Mouse (Mus musculus): ENCODE data around the gene Slc26a10. TPM values are rescaled to one million over a fixed set of nuclear protein-coding genes. Genes with fewer than 3 reads are reported as not detected.
A peak's percentile ranks its signal among the peaks of the same experiment; 100 is the strongest.

Slc26a10 gene
- polyA plus RNA-seq, 1 experiment from 2014 or later, result 17.4 TPM

GRCm38 (mm10) chr10:127188079-127188453 lies 7.6 kb upstream of the Slc26a10 start:
- Histone ChIP-seq H3K9me3 (ENCODE audit: control insufficient read depth, low read length) (no peaks in the 10 kb centered on the region), H3K36me3 (ENCODE audit: control insufficient read depth, insufficient read depth, low read length) (peaks cover 28% of the 10 kb centered on the region), H3K27ac (replicated peaks in 1 of 2; ENCODE audit: control insufficient read depth in 1 of 2, insufficient read depth in 1 of 2, low read depth in 2 of 2, low read length in 2 of 2) (peak overlapping the region in 1 of 2 experiments; percentile 61; a peak in 2 of 4 replicates), H3K4me1 (ENCODE audit: control insufficient read depth in 2 of 2, insufficient read depth in 2 of 2, low read length in 2 of 2) (peaks cover 0 to 18% of the 10 kb centered on the region in 2 experiments; a peak in 3 of 4 replicates), H3K9ac (ENCODE audit: low read length) (peak overlapping the region; percentile 80), H3K27me3 (ENCODE audit: control insufficient read depth, insufficient read depth, low read length) (peaks cover 23% of the 10 kb centered on the region), H3K4me3 (ENCODE audit: control insufficient read depth in 1 of 2, insufficient read depth in 1 of 2, low read depth in 1 of 2, low read length in 2 of 2) (peak overlapping the region; percentile 60 to 66), H3K4me2 (ENCODE audit: low read length) (peak overlapping the region; percentile 87)
- WGBS, result under 1% methylated on average over 15 of the region's 21 CpGs
- no peak for ATAC-seq (ENCODE audit: insufficient number of reproducible peaks, insufficient read depth, low FRiP score, low read depth)

- Histone ChIP-seq H3K4me3 (ENCODE audit: control insufficient read depth in 1 of 2, insufficient read depth in 1 of 2, low read depth in 1 of 2, low read length in 2 of 2) (peak overlapping the region in 1 of 2 experiments; percentile 66; a peak in 2 of 4 replicates), H3K4me1 (ENCODE audit: control insufficient read depth in 2 of 2, insufficient read depth in 2 of 2, low read length in 2 of 2) (peaks cover 0 to 18% of the 10 kb centered on the region in 2 experiments; a peak in 3 of 4 replicates), H3K9ac (ENCODE audit: low read length) (peak overlapping the region; percentile 80), H3K27me3 (ENCODE audit: control insufficient read depth, insufficient read depth, low read length) (peaks cover 25% of the 10 kb centered on the region), H3K9me3 (ENCODE audit: control insufficient read depth, low read length) (no peaks in the 10 kb centered on the region), H3K27ac (replicated peaks in 1 of 2; ENCODE audit: control insufficient read depth in 1 of 2, insufficient read depth in 1 of 2, low read depth in 2 of 2, low read length in 2 of 2) (no peak overlapping the region), H3K36me3 (ENCODE audit: control insufficient read depth, insufficient read depth, low read length) (peaks cover 23% of the 10 kb centered on the region), H3K4me2 (ENCODE audit: low read length) (peak overlapping the region; percentile 87)
- 54% methylated on average over 10 of the region's 10 CpGs for WGBS
- no peak for ATAC-seq (ENCODE audit: insufficient number of reproducible peaks, insufficient read depth, low FRiP score, low read depth)
Observed at GRCm38 (mm10) chr10:127187371-127188078, 7.1 kb upstream of the Slc26a10 start.

GRCm38 (mm10) chr10:127186451-127186850 lies 6.0 kb upstream of the Slc26a10 start:
- Histone ChIP-seq H3K4me2 (ENCODE audit: low read length) (no peak overlapping the region), H3K9me3 (ENCODE audit: control insufficient read depth, low read length) (no peaks in the 10 kb centered on the region), H3K4me1 (ENCODE audit: control insufficient read depth in 2 of 2, insufficient read depth in 2 of 2, low read length in 2 of 2) (peaks cover 0 to 18% of the 10 kb centered on the region in 2 experiments; a peak in 3 of 4 replicates), H3K36me3 (ENCODE audit: control insufficient read depth, insufficient read depth, low read length) (peaks cover 15% of the 10 kb centered on the region; the same call in 1 of the 2 replicates), H3K4me3 (ENCODE audit: control insufficient read depth in 1 of 2, insufficient read depth in 1 of 2, low read depth in 1 of 2, low read length in 2 of 2) (no peak overlapping the region), H3K9ac (ENCODE audit: low read length) (no peak overlapping the region), H3K27ac (replicated peaks in 1 of 2; ENCODE audit: control insufficient read depth in 1 of 2, insufficient read depth in 1 of 2, low read depth in 2 of 2, low read length in 2 of 2) (no peak overlapping the region), H3K27me3 (ENCODE audit: control insufficient read depth, insufficient read depth, low read length) (peaks cover 34% of the 10 kb centered on the region)
- 71% methylated on average over 1 of the region's 1 CpGs for WGBS
- no peak for ATAC-seq (ENCODE audit: insufficient number of reproducible peaks, insufficient read depth, low FRiP score, low read depth)

- H3K27me3 ChIP-seq (ENCODE audit: control insufficient read depth, insufficient read depth, low read length), result peaks cover 44% of the 10 kb centered on the region
- H3K36me3 ChIP-seq (ENCODE audit: control insufficient read depth, insufficient read depth, low read length), result peaks cover 12% of the 10 kb centered on the region; the same call in 1 of the 2 replicates
- H3K9ac ChIP-seq (ENCODE audit: low read length), result no peak overlapping the region
- no peak overlapping the region for H3K27ac ChIP-seq (replicated peaks in 1 of 2; ENCODE audit: control insufficient read depth in 1 of 2, insufficient read depth in 1 of 2, low read depth in 2 of 2, low read length in 2 of 2)
- no peak overlapping the region for H3K4me2 ChIP-seq (ENCODE audit: low read length)
- H3K9me3 ChIP-seq (ENCODE audit: control insufficient read depth, low read length), result no peaks in the 10 kb centered on the region
- 83% methylated on average over 15 of the region's 15 CpGs for whole genome bisulfite sequencing
- peaks cover 0 to 18% of the 10 kb centered on the region in 2 experiments; a peak in 3 of 4 replicates for H3K4me1 ChIP-seq (ENCODE audit: control insufficient read depth in 2 of 2, insufficient read depth in 2 of 2, low read length in 2 of 2)
- ATAC-seq (ENCODE audit: insufficient number of reproducible peaks, insufficient read depth, low FRiP score, low read depth), result no peak
- H3K4me3 ChIP-seq (ENCODE audit: control insufficient read depth in 1 of 2, insufficient read depth in 1 of 2, low read depth in 1 of 2, low read length in 2 of 2), result no peak overlapping the region
Observed at GRCm38 (mm10) chr10:127185506-127185905, 5.1 kb upstream of the Slc26a10 start.

GRCm38 (mm10) chr10:127185101-127185500 lies 4.7 kb upstream of the Slc26a10 start:
- peaks cover 48% of the 10 kb centered on the region for H3K27me3 ChIP-seq (ENCODE audit: control insufficient read depth, insufficient read depth, low read length)
- H3K9ac ChIP-seq (ENCODE audit: low read length), result no peak overlapping the region
- peaks cover 12% of the 10 kb centered on the region; the same call in 1 of the 2 replicates for H3K36me3 ChIP-seq (ENCODE audit: control insufficient read depth, insufficient read depth, low read length)
- H3K4me3 ChIP-seq (ENCODE audit: control insufficient read depth in 1 of 2, insufficient read depth in 1 of 2, low read depth in 1 of 2, low read length in 2 of 2), result no peak overlapping the region
- ATAC-seq (ENCODE audit: insufficient number of reproducible peaks, insufficient read depth, low FRiP score, low read depth), result no peak
- peaks cover 0 to 18% of the 10 kb centered on the region in 2 experiments; a peak in 3 of 4 replicates for H3K4me1 ChIP-seq (ENCODE audit: control insufficient read depth in 2 of 2, insufficient read depth in 2 of 2, low read length in 2 of 2)
- 76% methylated on average over 9 of the region's 9 CpGs for WGBS
- H3K27ac ChIP-seq (replicated peaks in 1 of 2; ENCODE audit: control insufficient read depth in 1 of 2, insufficient read depth in 1 of 2, low read depth in 2 of 2, low read length in 2 of 2), result no peak overlapping the region
- H3K4me2 ChIP-seq (ENCODE audit: low read length), result no peak overlapping the region
- no peaks in the 10 kb centered on the region for H3K9me3 ChIP-seq (ENCODE audit: control insufficient read depth, low read length)

GRCm38 (mm10) chr10:127183759-127184158 lies 3.3 kb upstream of the Slc26a10 start:
- H3K4me1 ChIP-seq (ENCODE audit: control insufficient read depth in 2 of 2, insufficient read depth in 2 of 2, low read length in 2 of 2), result peaks cover under 1 to 6% of the 10 kb centered on the region in 2 experiments; a peak in 3 of 4 replicates
- H3K9ac ChIP-seq (ENCODE audit: low read length), result no peak overlapping the region
- ATAC-seq (ENCODE audit: insufficient number of reproducible peaks, insufficient read depth, low FRiP score, low read depth), result no peak
- H3K27ac ChIP-seq (replicated peaks in 1 of 2; ENCODE audit: control insufficient read depth in 1 of 2, insufficient read depth in 1 of 2, low read depth in 2 of 2, low read length in 2 of 2), result no peak overlapping the region
- peak overlapping the region; percentile 37 for H3K4me2 ChIP-seq (ENCODE audit: low read length)
- WGBS, result 26% methylated on average over 20 of the region's 20 CpGs
- 0 out of 4 replicates have a peak overlapping the region, but pooled peaks of 1 of the 2 experiments have one; percentile 6 for H3K4me3 ChIP-seq (ENCODE audit: control insufficient read depth in 1 of 2, insufficient read depth in 1 of 2, low read depth in 1 of 2, low read length in 2 of 2)
- H3K9me3 ChIP-seq (ENCODE audit: control insufficient read depth, low read length), result no peaks in the 10 kb centered on the region
- H3K36me3 ChIP-seq (ENCODE audit: control insufficient read depth, insufficient read depth, low read length), result peaks cover 12% of the 10 kb centered on the region; the same call in 1 of the 2 replicates
- H3K27me3 ChIP-seq (ENCODE audit: control insufficient read depth, insufficient read depth, low read length), result peaks cover 61% of the 10 kb centered on the region

GRCm38 (mm10) chr10:127182624-127183023 lies 2.2 kb upstream of the Slc26a10 start:
- Histone ChIP-seq H3K27me3 (ENCODE audit: control insufficient read depth, insufficient read depth, low read length) (peaks cover 73% of the 10 kb centered on the region), H3K4me2 (ENCODE audit: low read length) (peak overlapping the region; percentile 37), H3K36me3 (ENCODE audit: control insufficient read depth, insufficient read depth, low read length) (peaks cover 12% of the 10 kb centered on the region; the same call in 1 of the 2 replicates), H3K9me3 (ENCODE audit: control insufficient read depth, low read length) (no peaks in the 10 kb centered on the region), H3K9ac (ENCODE audit: low read length) (no peak overlapping the region), H3K4me1 (ENCODE audit: control insufficient read depth in 2 of 2, insufficient read depth in 2 of 2, low read length in 2 of 2) (peaks cover 6 to 9% of the 10 kb centered on the region in 2 experiments; a peak in 3 of 4 replicates), H3K4me3 (ENCODE audit: control insufficient read depth in 1 of 2, insufficient read depth in 1 of 2, low read depth in 1 of 2, low read length in 2 of 2) (peak overlapping the region in 1 of 2 experiments; percentile 6; a peak in 1 of 4 replicates), H3K27ac (replicated peaks in 1 of 2; ENCODE audit: control insufficient read depth in 1 of 2, insufficient read depth in 1 of 2, low read depth in 2 of 2, low read length in 2 of 2) (no peak overlapping the region)
- no peak for ATAC-seq (ENCODE audit: insufficient number of reproducible peaks, insufficient read depth, low FRiP score, low read depth)
- 81% methylated on average over 4 of the region's 4 CpGs for WGBS
